Mouse (Mus musculus) telencephalon, adult 2 months (tissue): ENCODE measurements around the gene Suds3.
A peak's percentile ranks its signal among the peaks of the same experiment; 100 is the strongest.

ENCODE experiments used
- DNase-seq: peaks from one replicate; pipeline ENCODE4 v3.0.0-alpha.2; 2011; ENCODE audit warnings: low read depth, low spot score

The Suds3 gene

DNA sequence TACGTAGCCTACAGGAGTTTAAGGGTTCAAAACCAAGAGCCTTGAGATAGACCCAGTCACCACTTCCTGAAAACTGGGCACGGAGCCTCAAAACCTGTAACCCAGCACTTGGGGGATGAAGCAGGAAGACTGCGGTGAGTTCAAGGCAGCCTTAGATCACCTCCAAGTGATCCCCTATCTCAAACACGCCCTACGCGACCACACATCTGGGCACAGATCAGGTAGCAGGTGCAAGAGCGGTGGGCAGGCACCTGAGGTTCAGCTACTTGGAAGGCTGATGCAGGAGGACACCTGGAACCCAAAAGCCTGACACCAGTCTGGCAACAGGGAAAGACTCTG is 4.2 kb downstream of the Suds3 start:
- no peak for DNase-seq

DNA sequence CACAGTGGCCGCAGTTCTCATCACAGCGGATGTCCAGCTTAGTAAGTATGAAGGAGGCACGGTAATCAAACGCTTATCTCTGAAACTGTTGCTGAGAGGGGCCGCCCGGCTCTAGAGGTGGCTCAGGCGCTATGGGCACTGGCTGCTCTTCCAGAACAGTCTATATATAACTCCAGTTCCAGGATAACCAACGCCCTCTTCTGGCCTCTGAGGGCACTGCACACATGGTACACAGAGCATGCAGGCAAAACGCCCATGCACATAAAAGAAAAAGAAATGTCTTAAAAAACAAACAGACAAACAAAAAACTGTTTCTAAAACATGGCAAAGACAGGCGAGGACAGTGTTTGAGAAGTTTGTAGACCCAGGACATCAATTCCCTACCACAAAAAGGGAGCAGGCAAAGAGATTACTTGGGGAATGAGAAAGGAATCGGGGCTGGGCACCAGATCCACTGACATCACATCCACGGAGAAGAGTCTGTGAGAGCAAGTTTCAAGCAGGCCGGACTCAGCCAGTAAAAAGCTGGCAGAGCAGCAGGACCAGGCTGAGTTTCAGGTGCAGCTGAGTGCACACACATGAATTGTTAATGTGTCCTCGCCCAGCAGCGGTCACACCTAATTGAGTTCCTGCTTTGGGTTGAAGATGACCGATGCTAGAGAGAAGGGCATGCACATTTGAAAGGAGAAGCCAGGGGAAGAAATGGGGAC is 4.7 kb downstream of the Suds3 start:
- no peak for DNase-seq

DNA sequence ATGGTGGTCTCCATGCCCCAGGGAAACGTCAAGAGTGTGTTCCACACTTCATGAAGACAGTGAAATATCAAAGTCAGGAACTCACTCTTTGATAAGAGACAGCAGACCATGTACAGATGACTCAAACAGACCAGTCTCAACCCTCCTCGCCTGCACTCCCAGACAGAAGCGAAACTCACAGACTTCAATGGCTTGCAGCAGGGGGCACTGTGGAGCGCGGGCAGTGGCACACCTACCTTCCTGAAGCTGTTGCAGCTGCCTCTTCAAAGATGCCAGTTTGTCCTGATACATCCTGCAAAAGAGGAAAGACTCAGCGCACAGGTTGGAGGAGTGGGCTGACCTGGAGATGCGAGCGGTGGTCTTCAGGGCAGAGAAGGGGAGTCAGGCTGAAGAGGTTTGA is 6.4 kb downstream of the Suds3 start:
- no peak for DNase-seq

DNA sequence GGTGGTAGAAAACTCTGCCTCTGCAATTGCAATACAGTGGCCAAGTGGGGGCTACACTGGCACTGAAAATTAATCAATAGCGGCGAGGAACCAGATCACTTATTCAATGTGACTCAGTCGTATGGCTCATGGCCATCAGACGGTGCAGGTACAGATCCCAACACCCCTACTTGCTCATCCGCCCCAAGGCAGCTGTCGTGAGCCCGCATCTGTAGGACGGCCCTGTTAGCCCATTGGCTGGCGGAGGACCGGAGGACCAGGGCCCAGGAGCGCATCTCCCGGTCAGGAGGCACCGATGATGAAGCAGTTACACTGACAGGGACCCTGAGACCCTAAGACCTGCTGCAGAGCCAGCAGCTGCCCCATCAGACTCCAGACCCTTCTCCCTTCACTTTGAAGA is 7.2 kb downstream of the Suds3 start:
- no peak for DNase-seq

DNA sequence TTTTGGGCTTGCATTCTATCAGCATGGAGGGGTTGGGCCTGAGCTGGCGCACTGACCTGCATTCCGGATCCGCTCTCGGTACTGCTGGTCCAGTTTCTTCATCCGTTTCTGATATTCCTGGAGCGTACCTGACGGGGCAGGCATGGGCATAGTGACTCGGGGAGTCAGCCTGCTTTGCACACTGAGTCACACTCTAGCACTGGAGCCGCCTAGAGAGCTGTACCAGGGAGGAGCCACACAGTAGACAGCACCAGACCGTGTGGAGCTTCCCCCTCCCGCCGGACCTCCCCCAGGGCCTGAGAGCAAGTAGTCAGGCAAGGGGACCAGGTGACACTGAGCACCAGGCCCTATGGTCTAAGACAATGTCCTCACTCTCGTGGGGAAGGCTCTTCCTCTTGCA is 7.6 kb downstream of the Suds3 start:
- no peak for DNase-seq

DNA sequence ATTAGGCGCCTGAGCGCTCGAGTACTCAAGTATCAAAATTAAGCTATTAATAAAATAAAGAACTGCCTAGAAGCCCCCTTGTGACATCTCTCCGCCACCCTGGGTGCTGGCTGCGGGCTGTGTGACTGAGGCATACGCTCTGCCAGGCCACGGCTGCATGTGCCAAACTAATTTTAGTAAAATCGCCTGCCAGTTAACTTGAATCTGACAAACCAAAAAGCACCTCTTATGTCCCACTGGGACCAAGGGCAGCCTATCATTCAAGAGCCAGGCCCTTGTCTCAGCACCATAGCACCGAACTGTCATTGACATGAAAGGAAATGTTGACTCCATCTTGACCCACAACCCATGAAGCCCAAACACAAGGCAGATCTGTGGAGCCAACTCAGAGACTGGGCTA is 10.2 kb downstream of the Suds3 start:
- no peak for DNase-seq

DNA sequence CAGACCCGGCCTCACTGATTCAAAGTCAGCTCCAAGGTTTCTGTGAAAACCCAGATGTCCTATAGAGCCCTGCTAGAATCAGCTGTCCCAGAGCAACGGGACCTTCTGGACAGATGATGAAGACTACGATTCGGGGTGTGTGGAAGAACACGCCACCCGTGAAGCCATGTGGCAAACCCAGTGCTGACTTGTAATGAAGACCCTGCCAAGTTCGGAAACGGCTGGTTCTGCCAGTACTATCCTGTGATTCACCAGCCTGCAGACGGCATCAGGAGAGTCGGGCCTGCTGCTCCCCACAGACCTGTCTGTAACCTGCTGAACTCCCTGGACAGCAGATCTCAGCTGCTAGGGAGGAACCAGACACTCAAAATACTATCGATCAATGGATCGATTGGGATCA is 11.6 kb downstream of the Suds3 start:
- no peak for DNase-seq

DNA sequence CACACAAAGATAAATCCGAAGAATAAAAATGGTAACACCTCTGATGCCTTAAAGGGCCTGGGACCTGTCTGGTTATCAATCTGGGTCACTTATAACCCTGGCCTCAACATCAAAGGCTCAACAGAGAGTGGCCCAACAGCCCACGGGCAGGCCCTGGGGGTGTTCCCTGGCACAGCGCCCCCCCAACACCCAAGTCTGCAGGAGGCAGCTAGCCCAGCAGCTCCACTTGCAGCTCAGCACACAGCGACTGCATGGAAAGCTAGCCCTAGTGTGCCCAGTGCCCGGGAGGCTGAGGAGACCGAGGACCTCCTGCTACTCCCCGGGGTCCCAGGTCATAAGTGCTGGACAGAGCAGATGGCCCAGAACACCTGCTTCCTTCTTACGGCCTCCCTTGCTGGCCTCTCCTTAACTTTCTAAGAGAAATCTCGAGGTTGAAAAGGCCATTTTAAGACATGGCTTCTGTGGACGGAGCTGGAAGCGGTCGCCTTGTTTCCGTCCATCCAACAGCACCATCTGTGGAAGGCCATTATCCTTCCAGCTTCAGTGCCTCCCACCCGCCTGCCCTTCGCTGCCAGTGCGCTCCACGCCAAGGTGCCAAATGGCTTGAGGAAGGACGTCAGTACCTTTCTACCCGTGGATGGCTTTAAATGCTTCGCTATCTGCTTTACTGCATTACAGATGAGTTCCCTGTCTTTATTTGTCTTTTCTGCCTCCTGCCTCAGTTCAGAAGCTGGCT is 12.6 kb downstream of the Suds3 start:
- no peak for DNase-seq

DNA sequence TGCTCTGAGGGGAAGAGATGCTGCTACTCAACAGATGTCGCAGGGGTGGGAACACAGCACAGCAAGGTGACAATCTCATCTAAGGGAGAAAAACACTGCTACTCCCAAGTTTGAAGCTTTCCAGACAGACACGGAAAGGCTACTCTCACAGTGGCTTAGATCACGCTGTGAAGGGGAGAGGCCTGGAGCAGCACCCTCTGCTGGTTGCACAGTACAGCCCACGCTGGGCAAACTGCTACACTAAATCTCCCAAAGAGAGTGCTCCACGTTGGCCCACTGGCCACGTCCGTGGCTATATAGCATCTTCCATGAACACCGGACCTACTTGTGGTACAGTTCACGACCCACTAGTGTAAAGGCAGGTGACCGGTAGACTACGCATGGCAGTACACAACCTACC is 16.2 kb downstream of the Suds3 start:
- no peak for DNase-seq

DNA sequence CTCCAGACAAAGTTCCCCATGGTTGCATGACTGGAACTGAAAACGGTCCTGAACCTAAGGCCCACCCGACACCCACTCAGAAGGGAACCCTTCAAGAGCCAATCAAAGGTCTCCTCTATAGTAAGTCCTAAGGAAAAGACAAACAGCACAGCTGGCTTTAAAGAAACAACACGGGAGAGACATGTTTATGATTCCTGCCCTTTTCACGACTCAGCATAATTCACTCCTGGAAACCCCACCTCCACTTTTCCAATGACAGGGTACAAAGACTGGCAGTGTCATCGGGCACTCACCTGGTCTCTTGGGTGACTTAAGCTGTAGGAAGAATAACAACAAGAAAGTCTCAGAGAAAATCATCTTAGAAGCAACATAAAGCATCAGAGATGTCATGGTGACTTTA is 16.9 kb downstream of the Suds3 start:
- DNase-seq = no peak

DNA sequence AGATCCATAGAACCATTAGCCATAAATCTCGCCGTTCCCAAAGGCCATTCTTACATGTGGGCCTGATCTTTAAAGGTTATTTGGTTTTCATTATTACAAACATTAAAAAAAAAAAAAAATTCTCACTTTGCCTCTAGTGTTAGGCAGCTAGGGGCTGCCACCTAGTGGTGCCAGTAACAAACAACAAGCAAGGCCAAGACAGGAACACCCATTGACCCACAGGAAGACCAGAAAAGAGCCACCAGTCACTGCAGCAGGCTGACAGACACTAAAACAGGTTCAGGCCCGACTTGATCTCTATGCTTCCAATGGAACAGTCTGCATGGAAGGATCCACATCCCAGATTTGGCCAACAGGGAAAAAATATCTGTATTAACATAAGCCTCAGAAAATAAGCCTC is 19.2 kb downstream of the Suds3 start:
- no peak for DNase-seq

DNA sequence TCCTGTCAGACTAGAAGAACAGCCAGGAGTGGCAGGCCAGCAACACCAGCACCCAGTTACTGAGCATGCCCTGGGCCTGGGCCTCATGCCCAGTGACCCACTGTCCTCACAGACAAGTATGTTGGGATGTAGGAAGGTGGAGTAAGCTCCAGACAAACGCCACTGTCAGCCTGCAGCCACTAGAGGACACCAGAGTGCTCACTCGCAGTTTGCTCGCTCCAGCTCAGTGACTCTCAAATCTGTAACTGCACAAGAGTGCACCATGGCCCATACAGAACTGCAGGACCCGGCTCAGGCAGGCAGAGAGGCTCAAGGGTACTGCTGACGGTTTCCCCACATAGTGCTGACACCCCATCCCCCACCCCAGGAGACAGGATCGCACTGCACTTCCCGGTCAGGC is 21.5 kb downstream of the Suds3 start:
- no peak for DNase-seq

DNA sequence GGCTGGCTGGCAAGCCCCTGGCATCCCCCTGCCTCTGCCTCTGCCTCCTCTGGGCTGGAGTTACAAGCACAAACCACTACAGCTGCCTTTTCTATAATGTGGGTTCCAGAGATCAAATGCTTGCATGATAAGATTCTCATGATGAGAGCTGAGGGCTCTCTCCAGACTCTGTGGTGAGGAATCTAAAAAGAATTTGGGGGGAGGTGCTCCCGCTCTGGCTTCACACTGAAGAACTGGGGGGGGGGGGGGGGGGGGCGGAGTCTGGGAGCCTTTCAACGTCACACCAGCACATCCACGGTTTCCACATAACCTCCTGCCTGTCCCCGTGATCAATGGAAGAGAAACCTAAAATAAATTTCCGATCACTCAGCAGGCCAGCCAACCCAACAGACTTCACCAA is 26.1 kb downstream of the Suds3 start:
- DNase-seq = no peak

DNA sequence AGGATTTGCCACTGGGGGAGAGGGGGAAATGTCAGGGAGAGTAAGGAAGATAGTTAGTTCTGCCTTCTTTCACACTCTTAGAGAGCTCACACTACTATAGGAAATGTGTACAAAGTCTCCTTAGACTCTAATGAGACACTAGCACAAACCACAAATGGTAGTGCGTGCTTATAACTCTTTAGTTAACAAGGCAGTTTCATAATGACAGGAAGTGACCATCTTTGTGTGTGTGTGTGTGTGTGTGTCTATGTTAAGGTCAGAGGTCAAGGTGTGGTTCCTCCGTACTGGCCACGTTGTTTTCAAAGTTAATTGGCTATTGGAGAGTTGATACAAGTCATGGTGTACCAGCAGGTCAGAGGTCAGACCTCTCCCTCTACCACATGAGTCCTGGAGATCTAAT is 26.8 kb downstream of the Suds3 start:
- no peak for DNase-seq

DNA sequence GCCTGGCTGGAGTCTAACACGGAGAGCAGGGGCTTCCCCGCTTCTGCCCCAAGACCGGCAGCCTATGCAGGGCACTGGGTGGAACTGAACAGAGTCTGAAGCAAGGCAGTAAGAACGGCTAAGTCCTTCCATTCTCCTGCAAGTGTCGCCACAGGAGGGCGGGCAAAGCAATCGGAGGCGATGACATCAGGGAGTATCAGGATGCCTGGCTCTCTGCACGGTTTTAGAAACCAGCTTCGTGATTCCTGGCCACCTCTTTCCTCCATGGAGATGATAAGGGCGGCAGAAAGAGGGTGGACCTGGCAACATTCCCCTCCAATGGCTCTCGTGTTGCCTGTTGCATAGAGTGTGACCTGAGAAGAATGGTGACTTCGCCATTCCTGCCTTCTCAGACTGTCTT is 28.2 kb downstream of the Suds3 start:
- DNase-seq = no peak

DNA sequence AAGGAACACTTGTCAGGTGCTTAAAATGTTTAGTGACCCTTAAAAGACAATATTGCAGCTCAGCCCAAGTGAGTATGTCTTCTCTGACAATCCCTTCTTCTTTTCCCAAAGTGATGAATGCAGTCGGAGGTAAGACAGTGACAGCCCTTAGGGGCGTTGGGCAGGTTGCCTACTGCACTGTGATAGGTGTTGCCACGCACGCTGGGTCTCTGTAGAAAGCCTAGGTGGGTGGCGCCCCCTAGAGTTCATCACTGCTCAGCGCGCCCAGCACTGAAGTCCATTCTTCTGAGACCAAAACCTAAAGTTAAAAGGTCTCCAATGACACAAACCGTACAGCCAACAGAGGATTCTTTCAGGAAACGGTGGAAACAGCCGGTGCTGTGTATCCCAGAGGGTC is 46.4 kb downstream of the Suds3 start:
- DNase-seq = peak; percentile 15

DNA sequence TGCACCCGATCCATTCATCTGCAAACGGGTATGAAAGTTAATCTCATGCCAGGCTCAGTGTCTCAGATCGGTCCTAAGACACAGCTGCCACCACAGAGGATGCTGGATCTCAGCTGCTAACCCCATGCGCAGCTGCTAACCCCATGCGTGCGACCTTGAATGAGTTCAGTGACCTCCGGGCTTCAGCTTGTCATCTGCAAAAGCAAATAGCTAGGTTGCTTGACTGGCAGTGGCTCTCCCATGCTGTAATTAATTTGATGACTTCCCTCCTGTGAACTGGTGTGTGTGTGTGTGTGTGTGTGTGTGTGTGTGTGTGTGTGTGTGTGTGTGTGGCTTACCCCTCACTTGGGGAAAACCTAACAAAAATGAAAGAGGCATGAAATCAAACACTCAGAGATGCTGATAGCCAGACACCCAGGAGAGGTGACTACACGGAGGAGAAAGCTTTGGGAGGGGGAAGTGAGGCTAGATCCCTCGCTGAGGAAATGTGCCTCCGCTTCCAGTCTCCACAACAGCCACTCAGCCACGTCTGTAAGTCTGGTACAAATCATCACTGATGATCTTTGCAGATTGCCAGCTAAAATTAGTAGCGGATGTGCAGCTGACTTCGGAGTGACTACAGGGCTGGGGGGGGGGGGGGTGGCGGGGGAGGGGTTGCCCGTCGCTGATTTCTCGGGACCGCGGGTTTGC is 47.0 kb downstream of the Suds3 start:
- peak; percentile 34 for DNase-seq

DNA sequence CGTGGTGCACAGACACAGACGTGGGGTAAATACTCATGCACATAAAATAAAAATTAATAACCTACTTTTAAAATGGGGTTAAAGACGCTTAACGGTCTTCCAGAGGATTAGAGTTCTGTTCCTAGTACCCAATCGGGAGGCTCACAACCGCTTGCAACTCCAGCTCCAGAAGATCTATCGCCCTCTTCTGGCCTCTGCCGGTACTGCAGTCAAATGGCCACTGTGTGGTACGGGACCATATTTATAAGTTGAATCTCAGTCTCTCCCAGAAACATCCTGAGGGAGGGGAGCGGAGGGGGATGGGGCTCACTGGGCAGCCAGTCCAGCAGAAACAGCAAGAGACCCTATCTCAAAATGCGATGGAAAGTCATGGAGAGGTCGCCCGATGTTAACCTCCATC is 47.7 kb downstream of the Suds3 start:
- DNase-seq = no peak

DNA sequence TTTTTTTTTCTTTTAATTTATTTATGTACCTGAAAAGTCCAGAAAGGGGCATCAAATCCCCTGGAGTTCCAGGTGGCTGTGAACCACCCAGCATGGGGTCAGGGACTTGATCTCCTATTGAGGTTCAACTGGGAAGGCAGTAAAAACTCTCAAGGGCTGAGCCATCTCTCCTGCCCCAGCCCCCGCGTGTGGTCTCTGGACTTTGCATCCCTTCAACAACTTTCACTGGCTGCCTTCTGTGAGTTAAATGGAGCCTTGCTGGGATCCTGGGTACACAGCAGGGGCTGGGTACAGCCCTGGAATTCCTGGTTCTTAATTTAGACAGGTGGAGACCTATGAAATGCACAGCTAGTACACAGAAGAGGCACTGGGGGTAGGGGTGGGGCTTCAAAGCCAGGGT is 54.7 kb downstream of the Suds3 start:
- DNase-seq = no peak

DNA sequence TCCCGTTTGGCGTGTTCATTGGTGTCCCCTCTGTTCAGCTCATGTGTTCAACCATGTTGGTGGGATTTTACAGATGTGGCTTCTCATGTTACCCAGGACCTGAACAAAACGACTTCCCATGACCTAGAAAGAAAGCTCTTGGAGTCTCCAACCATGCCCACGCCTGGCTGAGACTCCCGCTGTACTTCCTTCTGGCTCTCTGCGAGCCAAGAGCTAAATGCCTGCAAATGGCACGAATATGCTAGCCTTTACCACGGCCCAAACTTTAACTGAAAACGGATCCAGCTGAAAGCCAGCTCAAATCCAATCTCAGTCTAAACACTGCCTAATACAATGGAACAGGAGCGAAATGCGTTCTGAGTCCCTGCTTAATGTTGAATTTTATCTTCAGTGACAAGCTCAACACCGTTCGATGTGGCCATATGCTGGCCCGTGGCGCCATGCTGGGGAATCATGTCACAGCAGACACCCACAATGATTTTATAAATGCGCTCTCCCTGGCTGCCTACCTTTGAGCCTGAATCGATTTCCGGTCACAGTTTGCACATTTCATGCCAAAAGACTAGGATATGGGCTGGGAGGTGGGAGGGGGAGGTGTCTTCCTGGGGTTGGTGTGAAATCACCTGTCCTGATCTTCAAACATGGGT is 55.3 kb downstream of the Suds3 start:
- no peak for DNase-seq

DNA sequence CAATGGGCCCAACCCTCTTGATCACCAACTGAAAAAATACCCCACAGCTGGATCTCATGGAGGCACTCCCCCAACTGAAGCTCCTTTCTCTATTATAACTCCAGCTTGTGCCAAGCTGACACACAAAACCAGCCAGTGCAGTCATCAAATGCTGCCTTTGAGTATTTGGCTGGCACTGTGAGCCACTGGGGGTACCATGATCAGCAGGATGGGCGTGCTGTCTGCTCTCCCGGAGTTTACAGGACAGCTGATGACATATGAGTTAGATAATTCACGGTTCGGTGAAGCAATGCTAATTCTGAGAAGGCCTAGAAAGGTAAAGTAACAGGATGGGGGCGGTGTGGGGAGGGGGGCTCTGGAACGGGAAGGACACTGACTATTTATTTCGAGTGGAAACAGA is 66.0 kb downstream of the Suds3 start:
- no peak for DNase-seq

DNA sequence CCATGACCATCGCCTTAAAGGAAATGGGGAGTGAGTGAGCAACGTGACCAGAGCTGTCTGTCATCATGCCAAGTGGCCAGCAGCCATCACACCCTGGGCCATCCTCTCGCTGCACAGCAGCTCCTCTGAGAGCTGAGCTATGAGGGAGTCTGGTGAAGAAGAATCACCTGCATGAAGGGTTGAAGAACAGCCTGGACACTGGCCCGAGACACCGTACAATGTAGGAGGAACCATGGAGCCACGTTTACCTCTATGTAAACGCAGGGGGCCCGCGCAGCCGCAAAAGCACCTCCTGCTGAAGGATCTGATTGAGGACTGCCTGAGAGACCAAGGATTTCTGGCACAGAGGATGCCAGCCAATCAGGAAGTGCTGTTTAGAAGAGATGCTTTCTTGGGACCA is 70.8 kb downstream of the Suds3 start:
- DNase-seq = no peak

DNA sequence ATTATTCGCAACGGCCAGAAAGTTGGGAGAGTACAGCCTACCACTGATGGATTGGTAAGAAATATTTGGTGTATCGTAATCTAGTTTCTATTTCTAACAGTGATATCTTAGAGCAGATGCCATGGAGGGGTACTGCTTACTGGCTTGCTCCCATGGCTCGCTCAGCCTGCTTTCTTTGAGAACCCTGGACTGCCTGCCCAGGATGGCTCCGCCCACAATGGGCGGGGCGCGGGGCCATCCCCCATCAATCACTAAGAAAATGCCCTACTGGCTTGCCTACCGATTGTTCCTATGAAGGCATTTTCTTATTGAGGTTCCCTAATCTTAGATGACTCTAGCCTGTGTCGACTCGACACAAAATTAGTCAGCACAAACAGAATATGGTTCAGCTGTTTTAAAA is 73.3 kb downstream of the Suds3 start:
- no peak for DNase-seq
